Mouse (Mus musculus): ENCODE data around the gene Dmrt3. TPM values are rescaled to one million over a fixed set of nuclear protein-coding genes. Genes with fewer than 3 reads are reported as not detected.

Gene Dmrt3
- polyA plus RNA-seq, 1 experiment = not detected

GRCm38 (mm10) chr19:25648701-25649100 is 38.6 kb downstream of the Dmrt3 start:
- H3K4me3 ChIP-seq (ENCODE audit: insufficient read depth, low read depth, low read length) = no peak overlapping the region
- H3K27ac ChIP-seq (ENCODE audit: insufficient read depth, low read depth, low read length) = no peak overlapping the region
- H3K4me1 ChIP-seq (ENCODE audit: control insufficient read depth, insufficient read depth, low read length) = no peaks in the 10 kb centered on the region
- no peaks in the 10 kb centered on the region for H3K27me3 ChIP-seq (replicated peaks; ENCODE audit: control insufficient read depth, insufficient read depth, low read length)
- WGBS = 53% methylated on average over 4 of the region's 4 CpGs
- no peak for DNase-seq
- TF ChIP-seq CTCF (conservative IDR thresholded peaks at IDR 0.05; ENCODE audit: insufficient read depth, insufficient read length, low read depth, low read length) = no peak
- TF ChIP-seq POLR2A (IDR thresholded peaks at IDR 0.05; ENCODE audit: low read depth, low read length) = no peak
- no peaks in the 10 kb centered on the region for H3K36me3 ChIP-seq (ENCODE audit: control insufficient read depth, insufficient read depth, low read length)

GRCm38 (mm10) chr19:25650474-25650873 is 40.4 kb downstream of the Dmrt3 start:
- 59% methylated on average over 10 of the region's 10 CpGs for WGBS
- no peaks in the 10 kb centered on the region for H3K27me3 ChIP-seq (replicated peaks; ENCODE audit: control insufficient read depth, insufficient read depth, low read length)
- DNase-seq = no peak

GRCm38 (mm10) chr19:25652560-25652959 is 42.5 kb downstream of the Dmrt3 start:
- DNase-seq = no peak
- no peak for TF ChIP-seq POLR2A (IDR thresholded peaks at IDR 0.05; ENCODE audit: low read depth, low read length)
- TF ChIP-seq CTCF (conservative IDR thresholded peaks at IDR 0.05; ENCODE audit: insufficient read depth, insufficient read length, low read depth, low read length) = no peak
- no peak overlapping the region for H3K27ac ChIP-seq (ENCODE audit: insufficient read depth, low read depth, low read length)
- H3K4me3 ChIP-seq (ENCODE audit: insufficient read depth, low read depth, low read length) = no peak overlapping the region
- no peaks in the 10 kb centered on the region for H3K4me1 ChIP-seq (ENCODE audit: control insufficient read depth, insufficient read depth, low read length)
- no peaks in the 10 kb centered on the region for H3K27me3 ChIP-seq (replicated peaks; ENCODE audit: control insufficient read depth, insufficient read depth, low read length)
- 71% methylated on average over 5 of the region's 5 CpGs for WGBS
- H3K36me3 ChIP-seq (ENCODE audit: control insufficient read depth, insufficient read depth, low read length) = no peaks in the 10 kb centered on the region

More at GRCm38 (mm10) chr19:25650474-25650873, 40.4 kb downstream of the Dmrt3 start:
- Histone ChIP-seq H3K36me3 (ENCODE audit: control insufficient read depth, insufficient read depth, low read length) (no peaks in the 10 kb centered on the region), H3K4me3 (ENCODE audit: insufficient read depth, low read depth, low read length) (no peak overlapping the region), H3K27ac (ENCODE audit: insufficient read depth, low read depth, low read length) (no peak overlapping the region), H3K4me1 (ENCODE audit: control insufficient read depth, insufficient read depth, low read length) (no peaks in the 10 kb centered on the region)
- TF ChIP-seq CTCF (conservative IDR thresholded peaks at IDR 0.05; ENCODE audit: insufficient read depth, insufficient read length, low read depth, low read length) (no peak), POLR2A (IDR thresholded peaks at IDR 0.05; ENCODE audit: low read depth, low read length) (no peak)

- 32% methylated on average over 12 of the region's 12 CpGs for WGBS
- H3K27ac ChIP-seq (ENCODE audit: insufficient read depth, low read depth, low read length) = no peak overlapping the region
- DNase-seq = no peak
- no peak for TF ChIP-seq CTCF (conservative IDR thresholded peaks at IDR 0.05; ENCODE audit: insufficient read depth, insufficient read length, low read depth, low read length)
- no peak for TF ChIP-seq POLR2A (IDR thresholded peaks at IDR 0.05; ENCODE audit: low read depth, low read length)
- H3K4me1 ChIP-seq (ENCODE audit: control insufficient read depth, insufficient read depth, low read length) = no peaks in the 10 kb centered on the region
- H3K4me3 ChIP-seq (ENCODE audit: insufficient read depth, low read depth, low read length) = no peak overlapping the region
- H3K36me3 ChIP-seq (ENCODE audit: control insufficient read depth, insufficient read depth, low read length) = no peaks in the 10 kb centered on the region
- H3K27me3 ChIP-seq (replicated peaks; ENCODE audit: control insufficient read depth, insufficient read depth, low read length) = no peaks in the 10 kb centered on the region
Observed at GRCm38 (mm10) chr19:25654034-25654749, 44.1 kb downstream of the Dmrt3 start.

- no peak for TF ChIP-seq CTCF (conservative IDR thresholded peaks at IDR 0.05; ENCODE audit: insufficient read depth, insufficient read length, low read depth, low read length)
- no peak for TF ChIP-seq POLR2A (IDR thresholded peaks at IDR 0.05; ENCODE audit: low read depth, low read length)
- 4% methylated on average over 31 of the region's 31 CpGs for WGBS
Observed at GRCm38 (mm10) chr19:25665486-25666339, 55.6 kb downstream of the Dmrt3 start.

GRCm38 (mm10) chr19:25667836-25668235 is 57.7 kb downstream of the Dmrt3 start:
- no peak overlapping the region for H3K27ac ChIP-seq (ENCODE audit: insufficient read depth, low read depth, low read length)
- WGBS = 29% methylated on average over 4 of the region's 4 CpGs

More at GRCm38 (mm10) chr19:25665486-25666339, 55.6 kb downstream of the Dmrt3 start:
- no peak overlapping the region for H3K4me3 ChIP-seq (ENCODE audit: insufficient read depth, low read depth, low read length)
- H3K27me3 ChIP-seq (replicated peaks; ENCODE audit: control insufficient read depth, insufficient read depth, low read length) = peaks cover 1% of the 10 kb centered on the region; the same call in 1 of the 2 replicates
- H3K4me1 ChIP-seq (ENCODE audit: control insufficient read depth, insufficient read depth, low read length) = no peaks in the 10 kb centered on the region
- H3K36me3 ChIP-seq (ENCODE audit: control insufficient read depth, insufficient read depth, low read length) = no peaks in the 10 kb centered on the region
- no peak overlapping the region for H3K27ac ChIP-seq (ENCODE audit: insufficient read depth, low read depth, low read length)
- DNase-seq = no peak

More at GRCm38 (mm10) chr19:25667836-25668235, 57.7 kb downstream of the Dmrt3 start:
- Histone ChIP-seq H3K4me1 (ENCODE audit: control insufficient read depth, insufficient read depth, low read length) (no peaks in the 10 kb centered on the region), H3K4me3 (ENCODE audit: insufficient read depth, low read depth, low read length) (no peak overlapping the region), H3K27me3 (replicated peaks; ENCODE audit: control insufficient read depth, insufficient read depth, low read length) (peaks cover 2% of the 10 kb centered on the region), H3K36me3 (ENCODE audit: control insufficient read depth, insufficient read depth, low read length) (no peaks in the 10 kb centered on the region)
- DNase-seq = no peak
- no peak for TF ChIP-seq POLR2A (IDR thresholded peaks at IDR 0.05; ENCODE audit: low read depth, low read length)
- TF ChIP-seq CTCF (conservative IDR thresholded peaks at IDR 0.05; ENCODE audit: insufficient read depth, insufficient read length, low read depth, low read length) = no peak
